Mouse (Mus musculus) right cerebral cortex, postnatal 10 days (tissue): ENCODE results near the gene Ncmap.

Source experiments
- DNase-seq, 2 experiments: peaks; one replicate each; pipeline ENCODE4 v3.0.0; 2021; ENCODE audit warnings: low spot score in 2 of 2

The Ncmap gene

DNA sequence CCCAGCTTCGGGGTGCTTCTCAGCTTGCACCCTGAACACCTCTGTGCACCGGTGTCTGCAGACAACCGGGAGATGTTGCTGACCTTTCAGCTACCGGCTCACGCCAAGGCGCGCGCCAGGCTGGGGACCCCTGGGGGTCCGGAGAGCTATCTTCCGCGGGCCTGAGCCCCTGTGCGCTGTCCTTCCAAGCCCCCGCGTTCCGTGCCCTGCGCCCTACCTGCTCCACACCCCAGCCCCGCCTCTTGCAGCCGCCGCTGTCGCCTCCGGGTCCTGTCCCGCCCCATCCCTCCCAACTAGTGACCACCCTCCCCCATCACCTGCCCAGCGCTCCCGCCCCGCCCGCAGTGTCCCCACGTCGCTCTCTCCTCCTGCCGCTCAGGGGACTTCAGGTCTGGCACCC, at the start of gene Ncmap:
Gene Ncmap (minus strand): TSS at position 237 of the 400 bp plus-strand sequence.
- DNase-seq: no peak

DNA sequence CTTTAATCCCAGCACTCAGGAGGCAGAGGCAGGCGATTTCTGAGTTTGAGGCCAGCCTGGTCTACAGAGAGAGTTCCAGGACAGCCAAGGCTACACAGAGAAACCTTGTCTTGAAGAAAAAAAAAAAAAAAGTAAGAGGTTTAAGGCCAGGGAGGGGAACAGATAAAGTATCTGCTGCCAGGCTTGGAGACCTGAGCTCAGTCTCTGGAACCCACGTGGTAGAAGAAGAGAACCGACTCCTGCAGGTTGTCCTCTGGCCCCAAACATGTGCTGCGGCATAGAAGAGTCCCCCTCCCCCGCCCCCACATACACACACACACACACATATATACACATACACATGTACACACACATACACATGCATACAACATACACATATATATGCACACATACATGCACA, 44.4 kb upstream of the Ncmap start:
- DNase-seq: no peak

DNA sequence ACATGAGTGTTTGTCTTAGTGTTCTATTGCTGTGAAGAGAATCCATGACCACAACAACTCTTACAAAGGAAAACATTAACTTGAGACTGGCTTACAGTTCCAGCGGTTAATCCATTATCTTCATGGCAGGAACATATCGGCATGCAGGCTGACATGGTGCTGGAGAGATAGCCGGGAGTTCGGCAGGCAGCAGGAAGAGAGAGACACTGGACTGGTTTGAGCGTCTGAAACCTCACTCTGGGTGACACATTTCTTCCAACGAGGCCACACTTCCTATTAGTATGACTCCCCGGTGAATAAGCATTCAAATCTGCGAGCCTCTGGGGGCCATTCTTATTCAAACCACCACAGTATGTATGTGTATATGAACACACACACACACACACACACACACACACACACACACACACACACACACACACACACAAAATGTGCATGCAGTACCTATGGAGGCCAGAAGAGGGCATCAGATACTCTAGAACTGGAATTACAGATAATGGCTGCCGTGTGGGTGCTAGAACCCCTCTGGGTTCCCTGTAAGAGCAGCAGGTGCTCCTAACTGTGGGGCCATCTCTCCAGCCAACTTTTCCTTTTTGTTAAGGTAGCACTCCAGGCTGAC, 42.0 kb upstream of the Ncmap start:
- DNase-seq: no peak

DNA sequence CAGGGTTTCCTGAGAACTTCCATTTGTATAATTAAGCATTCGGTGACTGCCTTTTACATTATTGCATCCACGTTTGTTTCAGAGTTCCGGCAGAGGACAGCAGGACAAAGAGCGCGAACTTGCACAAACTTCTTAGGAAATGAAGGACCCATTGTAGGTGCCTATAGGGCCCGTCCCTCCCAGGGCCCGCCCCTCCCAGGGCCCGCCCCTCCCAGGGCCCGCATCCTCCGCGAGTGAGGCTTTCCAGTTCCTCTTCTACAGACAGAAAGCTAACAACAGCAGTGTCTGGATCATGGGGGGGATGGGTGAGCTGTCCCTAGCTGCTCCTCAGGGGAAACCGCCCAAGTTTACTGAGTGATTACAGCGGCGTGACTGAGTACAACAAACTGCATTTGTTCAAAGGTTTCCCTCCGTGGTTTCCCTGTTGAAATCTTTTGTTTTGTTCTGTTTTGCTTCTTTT, 41.2 kb upstream of the Ncmap start:
- DNase-seq: peak in 1 of 2 experiments; percentile 47

DNA sequence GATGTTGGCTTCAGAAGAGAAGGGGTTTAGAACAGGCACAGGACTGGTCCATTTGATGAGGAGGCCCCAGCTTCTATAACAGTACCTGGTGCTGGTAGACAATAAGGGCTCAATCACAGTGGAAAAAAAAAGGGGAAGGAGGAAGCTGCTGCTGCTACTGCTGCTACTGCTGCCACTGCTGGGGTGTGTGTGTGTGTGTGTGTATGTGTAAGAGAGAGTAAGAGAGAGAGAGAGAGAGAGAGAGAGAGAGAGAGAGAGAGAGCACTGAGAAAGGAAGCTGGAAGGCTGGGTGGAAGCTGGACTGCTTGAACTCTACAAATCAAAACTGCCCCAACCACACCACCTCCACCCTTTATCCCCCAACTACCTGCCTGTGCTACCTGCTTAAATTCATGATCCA, 39.9 kb upstream of the Ncmap start:
- no peak for DNase-seq

DNA sequence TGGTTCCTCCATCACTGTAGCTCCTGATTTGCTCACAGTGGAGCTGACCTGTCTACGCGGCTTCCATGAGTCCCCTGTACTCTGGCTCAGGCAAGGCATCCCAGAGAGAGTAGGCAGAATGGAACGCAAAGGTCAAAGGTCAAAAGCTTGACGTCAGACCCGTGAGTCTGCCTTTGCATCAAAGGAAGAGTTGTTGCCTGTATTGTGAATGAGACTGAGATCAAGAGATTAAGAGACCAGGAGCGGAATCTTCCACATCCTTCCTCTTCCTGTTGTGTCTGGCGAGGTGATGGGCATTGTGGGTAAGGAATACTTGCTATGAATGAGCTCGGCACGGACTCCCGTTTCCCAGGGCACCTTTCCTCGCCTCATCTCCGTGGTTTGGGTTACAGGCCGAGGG, 38.3 kb upstream of the Ncmap start:
- no peak for DNase-seq

DNA sequence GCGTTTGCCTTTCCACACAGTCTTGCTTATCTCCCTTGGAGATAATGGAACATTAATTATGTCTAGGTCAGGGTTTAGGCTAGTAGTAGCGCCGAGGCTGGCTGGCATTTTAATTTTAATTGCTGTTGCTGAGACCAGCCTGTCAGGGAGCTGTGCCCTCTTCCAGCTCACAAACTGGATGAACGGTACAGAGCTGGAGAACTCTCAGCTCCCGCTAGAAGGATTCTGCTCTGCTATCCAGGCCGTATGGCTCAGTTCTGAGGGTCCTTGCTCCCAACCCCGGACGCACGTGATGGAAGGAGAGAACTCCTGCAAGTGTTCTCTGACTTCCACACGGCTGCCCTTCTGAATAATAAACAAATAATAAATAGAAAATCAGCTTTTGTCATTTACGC, 36.4 kb upstream of the Ncmap start:
- no peak for DNase-seq

DNA sequence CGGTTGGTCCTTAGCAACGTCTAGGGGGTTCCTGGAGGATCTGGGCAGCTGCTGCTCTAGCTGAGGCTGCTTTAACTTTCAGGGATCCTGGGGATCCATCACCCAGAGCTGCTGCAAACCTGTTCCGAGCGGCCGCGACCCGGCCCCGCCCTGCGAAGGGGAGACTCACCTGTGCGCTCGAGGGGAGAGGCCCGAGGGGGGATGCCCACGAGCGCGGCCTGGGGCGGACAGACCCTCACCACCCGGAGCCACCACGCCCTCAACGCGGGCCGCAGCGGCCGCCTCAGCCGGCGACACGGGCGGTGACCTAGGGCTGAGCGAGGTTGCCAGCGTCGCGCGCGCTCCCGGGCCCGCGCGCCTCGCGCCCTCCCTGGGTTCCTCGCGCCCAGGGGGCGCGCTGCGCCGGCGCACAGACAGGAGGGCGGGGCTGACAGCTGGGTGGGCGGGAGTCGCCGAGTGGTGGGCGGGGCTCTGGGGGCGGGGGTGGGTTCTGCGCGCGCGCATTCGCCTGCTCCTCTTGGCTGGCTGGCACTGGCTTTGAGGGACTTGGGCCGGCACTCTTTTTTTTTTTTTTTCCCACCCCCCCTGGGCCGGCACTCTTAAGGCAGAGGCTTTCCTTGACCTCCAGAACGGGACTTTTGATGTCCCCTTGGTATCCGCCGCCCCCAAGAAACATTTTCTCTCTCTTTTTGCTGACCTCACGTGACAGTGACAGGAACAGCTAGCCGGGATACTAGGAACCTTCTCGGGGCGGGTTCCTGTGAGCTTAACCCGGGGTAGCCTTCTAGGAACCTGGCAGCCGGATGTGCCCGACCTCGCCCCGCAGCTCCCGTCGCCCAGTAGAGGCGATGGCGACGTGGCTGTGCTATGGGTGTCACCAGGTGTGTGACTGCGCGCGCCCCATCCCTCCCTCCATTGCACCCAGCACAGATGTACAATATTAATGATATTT, 35.7 kb upstream of the Ncmap start, which contains the start of gene Rcan3:
Gene Rcan3 (minus strand): TSS at position 411 of the 952 bp plus-strand sequence.
- peak; percentile 77 to 84 for DNase-seq

DNA sequence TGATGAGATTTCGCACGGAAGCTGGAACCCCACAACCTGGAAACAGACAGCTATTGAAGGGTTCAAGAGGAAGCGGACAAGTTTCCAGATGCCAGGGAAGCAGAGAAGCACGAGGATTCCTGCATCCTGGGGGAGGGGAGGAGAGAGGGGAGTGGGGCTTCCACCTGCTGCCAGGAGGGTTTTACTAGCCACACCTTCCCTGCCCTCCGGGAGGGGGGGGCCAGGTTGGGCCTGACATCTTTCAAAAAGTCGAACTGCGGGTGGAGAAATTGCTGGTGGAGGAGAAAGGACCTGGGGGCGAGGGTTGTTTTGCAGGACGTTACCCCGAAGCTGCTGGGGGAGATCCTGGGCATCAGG, 35.0 kb upstream of the Ncmap start:
- peak in 1 of 2 experiments; percentile 40 for DNase-seq

DNA sequence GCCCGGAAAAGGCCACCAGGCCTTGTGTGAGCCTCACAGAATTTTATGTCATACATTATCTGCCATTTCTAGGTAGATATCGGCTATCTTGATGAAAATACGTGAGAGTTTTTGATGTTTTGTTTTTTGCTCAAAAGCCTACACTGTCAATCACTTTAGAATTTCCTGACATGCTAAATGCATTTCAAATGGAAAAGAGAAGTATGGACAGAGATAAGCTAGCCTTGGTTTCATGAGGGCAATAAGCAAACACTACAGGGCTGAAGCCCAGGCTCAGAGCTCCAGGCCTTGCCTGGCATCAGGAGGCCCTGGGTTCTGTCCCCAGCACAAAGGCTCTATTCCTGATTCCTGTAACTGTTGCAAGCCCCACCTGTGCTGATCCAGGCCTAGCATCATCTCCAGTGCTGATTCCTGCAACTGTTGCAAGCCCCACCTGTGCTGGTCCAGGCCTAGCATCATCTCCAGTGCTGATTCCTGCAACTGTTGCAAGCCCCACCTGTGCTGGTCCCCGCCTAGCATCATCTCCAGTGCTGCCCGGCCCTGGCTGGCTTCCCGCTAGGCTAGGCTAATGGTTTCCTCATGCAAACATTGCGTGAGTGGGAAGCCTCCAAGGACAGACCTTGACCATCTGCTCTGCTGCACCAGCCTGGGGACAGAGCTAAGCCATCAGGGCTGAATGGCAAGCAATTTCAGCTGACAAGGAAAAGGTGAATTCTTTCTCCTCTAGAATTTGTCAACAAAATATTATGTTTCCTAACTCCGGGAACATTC, 32.1 kb upstream of the Ncmap start:
- no peak for DNase-seq

DNA sequence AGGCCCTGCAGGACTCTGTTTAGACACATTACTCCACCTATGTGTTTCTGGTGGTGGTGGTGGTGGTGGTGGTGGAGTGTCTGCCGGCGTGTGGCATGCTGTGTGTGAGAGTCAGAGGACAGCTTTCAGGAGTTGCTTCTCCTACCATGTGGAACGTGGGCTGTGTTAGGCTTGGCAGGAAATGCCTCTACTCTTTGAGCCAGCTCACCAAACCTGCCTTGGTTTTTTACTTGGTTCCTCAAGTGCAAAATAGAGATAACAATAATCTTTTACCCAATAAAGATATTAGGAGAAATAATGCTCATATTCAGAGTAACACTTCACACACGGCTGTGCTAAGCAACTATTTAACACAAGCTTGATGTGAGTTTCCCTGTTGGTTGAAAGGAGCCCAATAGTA, 31.4 kb upstream of the Ncmap start:
- no peak for DNase-seq

DNA sequence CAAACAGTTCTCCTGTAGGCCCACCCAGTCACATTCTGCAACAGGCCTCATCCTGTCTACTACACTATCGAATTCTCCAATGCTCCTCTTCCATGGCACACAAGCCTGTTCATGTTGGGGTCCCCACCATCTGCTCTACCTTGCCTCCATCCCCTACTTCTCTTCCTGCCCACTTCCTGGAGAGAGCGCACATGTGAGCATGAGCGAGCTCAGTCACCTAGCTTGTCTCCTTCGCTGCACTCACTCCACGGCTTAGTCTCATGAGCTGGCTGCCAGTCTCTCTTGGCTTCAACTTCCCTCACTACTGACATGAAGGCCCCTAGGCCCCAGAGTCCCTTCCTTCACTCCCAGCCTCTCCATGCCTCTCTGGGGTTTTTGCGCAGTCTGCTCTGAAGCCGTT, 28.6 kb upstream of the Ncmap start:
- DNase-seq: no peak

DNA sequence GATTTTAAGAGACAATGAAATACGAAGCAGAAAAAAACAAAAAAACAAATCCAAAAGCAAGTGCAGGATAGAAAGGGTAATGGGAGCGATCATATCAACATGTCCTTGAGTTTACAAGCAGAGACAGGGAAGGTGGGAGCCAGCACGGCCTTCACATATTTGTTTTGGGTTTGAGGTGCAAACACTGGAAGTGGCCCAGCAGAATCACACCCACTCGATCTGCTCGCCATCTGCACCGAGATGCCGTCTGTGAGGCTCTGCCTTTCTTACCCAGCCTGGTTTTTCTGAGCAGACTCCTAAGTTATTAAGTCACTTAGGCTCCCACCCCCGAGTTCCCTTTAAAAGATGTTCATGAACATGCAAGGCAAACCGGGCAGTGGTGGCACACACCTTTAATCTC, 27.6 kb upstream of the Ncmap start:
- DNase-seq: peak; percentile 84 to 90

DNA sequence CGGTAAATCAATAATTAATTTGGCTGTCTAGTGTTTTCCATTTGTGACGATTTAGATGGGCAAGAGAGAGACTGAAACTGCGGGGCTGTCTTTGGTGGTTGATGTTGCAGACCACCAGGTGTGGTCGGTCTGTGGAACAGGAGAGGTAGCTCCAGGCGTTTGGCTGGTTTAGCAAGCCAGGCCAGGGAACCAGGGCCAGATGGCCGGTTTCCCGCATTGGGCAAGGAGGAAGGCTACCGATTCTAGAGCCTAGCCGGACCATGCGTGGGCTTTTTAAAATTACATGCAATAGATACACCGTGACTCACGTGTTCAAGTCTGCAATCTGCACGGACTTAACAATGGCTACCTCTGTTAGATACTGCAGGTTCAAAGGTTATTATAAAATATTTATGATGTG, 22.9 kb upstream of the Ncmap start:
- DNase-seq: no peak

DNA sequence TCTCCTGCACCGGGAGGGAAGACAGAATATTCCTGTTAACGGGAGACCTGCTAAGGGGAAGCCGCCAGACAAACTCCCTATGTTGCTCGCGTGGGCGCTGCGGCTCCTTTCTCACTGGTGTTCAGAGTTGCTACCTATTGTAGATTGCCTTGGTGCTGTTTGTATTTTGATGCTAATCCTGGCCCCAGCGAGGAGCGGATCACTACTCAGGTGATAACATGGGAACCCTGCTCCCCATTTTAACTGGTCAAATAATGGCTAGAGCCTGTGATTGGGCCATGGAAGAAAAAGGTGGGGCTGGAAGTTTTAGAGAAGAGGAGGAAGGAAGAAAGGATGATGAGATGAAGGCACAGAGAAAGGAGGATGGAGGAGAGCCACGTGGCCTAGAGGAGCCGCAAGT, 22.4 kb upstream of the Ncmap start:
- DNase-seq: no peak

DNA sequence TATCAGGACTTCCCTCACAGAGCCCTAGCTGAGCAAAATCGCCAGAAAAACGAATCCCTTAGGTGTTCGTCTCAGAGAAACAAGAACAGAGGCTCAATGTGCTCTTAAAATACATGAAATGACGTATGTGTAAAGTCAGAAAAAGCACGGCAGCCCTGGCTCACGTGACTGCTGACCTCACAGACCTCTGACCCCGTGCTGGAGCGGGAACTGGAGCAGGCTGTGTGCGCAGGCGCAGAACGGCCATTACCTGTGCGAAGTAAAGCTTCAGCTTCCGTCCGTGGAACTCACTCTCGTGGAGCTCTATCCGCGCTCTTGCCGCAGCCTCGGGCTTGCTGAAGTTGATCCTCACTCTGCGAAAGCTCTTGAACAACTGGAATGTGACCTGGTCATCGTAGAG, 22.0 kb upstream of the Ncmap start:
- DNase-seq: no peak

DNA sequence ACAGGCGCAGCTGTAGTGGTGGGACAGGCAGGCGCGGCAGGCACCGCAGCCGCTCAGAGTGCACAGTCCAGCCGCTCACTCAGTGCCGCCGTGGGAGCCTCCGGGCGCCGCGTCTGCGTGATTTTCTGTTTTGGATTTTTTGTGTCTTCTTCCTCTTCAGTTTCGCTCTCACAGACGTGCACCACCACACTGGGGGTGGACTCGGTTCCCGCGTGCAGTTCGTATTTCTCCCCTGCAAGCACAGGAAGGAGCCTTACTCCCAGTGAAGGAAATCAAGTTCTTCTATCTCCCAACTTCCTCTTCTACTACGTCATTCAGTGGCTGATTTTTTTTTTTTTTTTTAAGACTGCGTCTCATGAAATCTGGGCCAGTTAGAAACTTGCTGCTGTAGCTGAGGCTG, 18.3 kb upstream of the Ncmap start:
- DNase-seq: no peak

DNA sequence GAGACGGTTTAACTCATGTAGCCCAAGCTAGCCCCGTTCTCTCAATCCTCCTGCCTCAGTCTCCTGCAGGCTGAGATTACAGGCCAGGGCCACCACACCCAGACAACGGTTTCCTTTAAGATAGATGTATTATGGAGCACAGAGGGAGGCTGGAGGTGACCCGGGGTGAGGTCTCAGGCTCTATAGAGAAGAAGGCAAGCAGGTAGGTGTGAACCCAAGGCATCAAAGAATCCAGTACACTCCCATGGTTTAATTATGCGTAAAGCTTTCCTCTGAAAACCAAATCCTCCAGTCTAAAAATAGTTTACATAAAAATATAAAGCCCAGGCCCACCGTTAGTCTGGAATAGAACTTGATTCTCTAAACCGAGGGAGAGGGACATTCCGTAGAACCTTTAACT, 15.5 kb upstream of the Ncmap start:
- DNase-seq: no peak

DNA sequence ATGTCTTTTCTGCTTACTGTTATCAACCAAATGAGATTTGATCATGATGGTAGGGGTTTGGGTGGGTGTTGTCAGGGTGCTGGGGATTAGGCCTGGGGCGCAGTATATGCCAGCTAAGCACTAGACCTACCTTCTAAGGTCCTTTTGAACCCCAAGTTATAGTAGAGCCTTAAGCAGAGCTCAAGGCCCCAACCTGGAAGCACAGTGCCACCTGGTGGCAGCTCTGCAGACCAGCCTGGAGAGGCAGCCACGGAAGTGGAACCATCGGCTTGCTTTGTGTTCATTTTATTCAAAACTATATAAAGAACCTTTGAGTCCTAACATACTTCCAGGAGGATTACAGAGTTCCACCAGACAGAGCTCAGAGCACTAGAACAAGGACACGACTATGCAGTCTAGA, 13.6 kb upstream of the Ncmap start:
- peak in 1 of 2 experiments; percentile 60 for DNase-seq

DNA sequence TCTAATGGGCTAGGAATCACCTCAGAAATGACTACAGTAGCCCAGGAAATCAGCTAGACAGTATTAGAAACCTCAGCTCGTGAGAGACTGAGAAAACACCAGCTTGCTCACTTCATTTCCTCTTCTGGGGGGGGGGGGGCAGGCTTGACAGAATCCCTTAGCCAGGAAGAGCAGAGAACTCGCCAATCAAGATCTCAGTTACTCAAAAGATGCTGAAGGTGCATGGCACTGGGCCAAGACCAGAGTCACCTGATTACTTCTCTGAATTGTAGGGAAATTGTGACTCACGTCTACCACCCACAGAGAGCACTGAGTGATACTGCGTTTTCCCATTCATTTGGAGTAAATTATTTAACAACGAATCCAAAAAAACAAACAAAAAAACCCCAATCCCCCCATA, 8.2 kb upstream of the Ncmap start:
- peak; percentile 61 to 71 for DNase-seq

DNA sequence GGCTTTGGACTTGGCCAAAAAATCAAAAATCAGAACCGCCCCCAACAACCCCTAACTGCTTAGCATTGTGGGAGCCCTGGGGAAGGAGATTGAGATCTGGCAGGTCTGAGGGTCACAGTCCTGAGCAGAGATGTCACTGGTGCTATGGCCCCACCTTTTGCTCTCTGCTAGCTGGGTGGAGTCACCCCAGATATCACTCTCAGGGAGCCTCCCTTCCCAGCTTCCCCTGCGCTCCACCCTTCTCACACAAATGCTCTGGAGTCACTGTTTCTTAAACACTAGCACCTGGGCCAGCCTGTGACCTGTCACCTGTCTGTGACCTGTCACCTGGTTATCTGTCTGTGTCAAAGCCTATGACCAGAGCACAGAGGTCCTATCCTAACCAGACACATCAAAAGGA, 6.9 kb upstream of the Ncmap start:
- DNase-seq: no peak

DNA sequence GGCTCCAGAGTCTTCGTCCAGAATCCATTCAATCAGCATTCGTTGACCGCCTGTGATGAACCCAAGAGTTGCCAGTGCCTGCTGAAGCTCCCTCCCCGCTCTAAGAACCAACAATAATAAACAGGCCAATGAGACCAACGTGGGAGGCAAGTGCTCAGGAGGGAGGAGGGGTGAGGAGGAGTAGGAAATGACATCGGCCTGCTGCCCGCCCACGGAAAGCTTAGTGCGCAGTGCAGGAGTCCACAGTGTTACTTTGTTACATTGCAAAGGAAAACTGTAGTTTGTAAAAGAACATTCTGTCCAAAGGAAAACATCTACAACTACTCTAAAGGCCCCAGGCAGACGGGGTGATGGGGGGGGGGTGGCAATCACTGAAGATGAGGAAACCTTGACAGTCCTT, 6.0 kb upstream of the Ncmap start:
- no peak for DNase-seq
